Mouse (Mus musculus) myocyte (in vitro differentiated cells): ENCODE measurements around the gene Gm17571. TPM values are rescaled to one million over a fixed set of nuclear protein-coding genes. Genes with fewer than 3 reads are reported as not detected.

Experiments used
- H3K27me3 ChIP-seq: one replicate; pipeline ENCODE4 v1.6.1; 2011; ENCODE audit not compliant: control insufficient read depth, insufficient read depth, insufficient read length
- H3K36me3 ChIP-seq: one replicate; pipeline ENCODE4 v1.6.1; 2011; ENCODE audit not compliant: control insufficient read depth, insufficient read depth
- H3K4me2 ChIP-seq: one replicate; pipeline ENCODE4 v1.6.1; 2011; ENCODE audit warnings: low read depth, control low read depth
- H3K4me3 ChIP-seq: one replicate; pipeline ENCODE4 v1.5.1; 2011; ENCODE audit warnings: mild to moderate bottlenecking, control low read depth, moderate library complexity
- H3K79me2 ChIP-seq: one replicate; pipeline ENCODE4 v1.6.1; 2011; ENCODE audit not compliant: control insufficient read depth, insufficient read depth
- H3ac ChIP-seq: one replicate; pipeline ENCODE4 v1.6.1; 2011; ENCODE audit not compliant: control insufficient read depth, insufficient read length
- CEBPB ChIP-seq: IDR thresholded peaks from 2 replicates; pipeline ENCODE4 v1.6.1; 2011; ENCODE audit warnings: mild to moderate bottlenecking, moderate library complexity; ENCODE audit not compliant: poor library complexity, insufficient read depth, severe bottlenecking
- E2F4 ChIP-seq: IDR thresholded peaks from one replicate; pipeline ENCODE4 v1.6.1; 2011; ENCODE audit warnings: mild to moderate bottlenecking, control low read depth, moderate library complexity; ENCODE audit not compliant: insufficient read depth
- MAX ChIP-seq: IDR thresholded peaks from one replicate; pipeline ENCODE4 v1.6.1; 2011; ENCODE audit warnings: low read depth, mild to moderate bottlenecking, control low read depth
- MYOD1 ChIP-seq, 3 experiments: IDR thresholded peaks; one replicate each; pipeline ENCODE4 v1.6.1; 2011; ENCODE audit warnings: control low read depth in 2 of 3, low read depth in 2 of 3, mild to moderate bottlenecking in 2 of 3, moderate library complexity in 1 of 3; ENCODE audit not compliant: insufficient read length in 2 of 3, control insufficient read depth in 1 of 3
- MYOG ChIP-seq, 3 experiments: IDR thresholded peaks; one replicate each; pipeline ENCODE4 v1.6.1; 2011; ENCODE audit warnings: control low read depth in 2 of 3, low read depth in 2 of 3, mild to moderate bottlenecking in 2 of 3; ENCODE audit not compliant: insufficient read length in 2 of 3, control insufficient read depth in 1 of 3, insufficient read depth in 1 of 3
- POLR2A ChIP-seq: IDR thresholded peaks from one replicate; pipeline ENCODE4 v1.6.1; 2011; ENCODE audit warnings: low read depth, mild to moderate bottlenecking, control low read depth, moderate library complexity; ENCODE audit not compliant: insufficient read length
- POLR2AphosphoS2 ChIP-seq: IDR thresholded peaks from one replicate; pipeline ENCODE4 v1.6.1; 2011; ENCODE audit warnings: low read depth, control low read depth; ENCODE audit not compliant: insufficient read length
- REST ChIP-seq: IDR thresholded peaks from one replicate; pipeline ENCODE4 v1.6.1; 2011; ENCODE audit warnings: mild to moderate bottlenecking, control low read depth, moderate library complexity; ENCODE audit not compliant: insufficient read depth, insufficient read length
- SRF ChIP-seq: IDR thresholded peaks from one replicate; pipeline ENCODE4 v1.6.1; 2011; ENCODE audit warnings: low read depth; ENCODE audit not compliant: control insufficient read depth, insufficient read length
- TCF12 ChIP-seq: IDR thresholded peaks from one replicate; pipeline ENCODE4 v1.6.1; 2011; ENCODE audit warnings: mild to moderate bottlenecking, control low read depth; ENCODE audit not compliant: poor library complexity, insufficient read depth, severe bottlenecking
- TCF3 ChIP-seq: IDR thresholded peaks from one replicate; pipeline ENCODE4 v1.6.1; 2011; ENCODE audit warnings: low read depth, control low read depth; ENCODE audit not compliant: insufficient read length
- USF1 ChIP-seq: IDR thresholded peaks from one replicate; pipeline ENCODE4 v1.6.1; 2011; ENCODE audit warnings: low read depth, mild to moderate bottlenecking, control low read depth, moderate library complexity
- polyA plus RNA-seq: library from polyadenylated mRNA; unstranded; fragments of >200 nt; fragmentation: generic; extraction: Trizol; gene quantifications from one replicate; pipeline ENCODE4 v1.2.1, GENCODE M21; 2012; ENCODE audit warnings: missing spikeins

Gm17571 gene
- polyA plus RNA-seq, 1 experiment: not detected

DNA sequence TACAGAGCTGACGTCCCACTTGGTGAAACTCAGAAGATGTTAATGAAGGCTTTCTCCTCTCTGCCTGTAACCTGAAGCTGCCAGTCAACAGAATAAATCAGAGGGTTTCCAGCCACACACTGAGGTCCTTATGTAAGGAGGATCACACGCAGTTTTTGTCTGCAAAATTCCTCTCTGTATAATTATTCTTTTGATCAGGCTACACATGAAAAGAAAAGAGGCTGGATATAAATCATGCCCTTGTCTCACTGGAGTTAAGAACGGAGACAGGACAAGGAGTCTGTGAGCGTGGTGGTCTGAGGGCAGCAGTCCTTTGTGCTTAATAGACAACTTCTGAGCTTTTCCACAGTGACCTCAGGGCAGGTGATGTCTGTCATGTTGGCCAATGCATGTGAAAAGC is 32.7 kb upstream of the Gm17571 start:
- Histone ChIP-seq H3ac (no peak overlapping the region), H3K27me3 (no peaks in the 10 kb centered on the region), H3K79me2 (no peaks in the 10 kb centered on the region), H3K36me3 (no peaks in the 10 kb centered on the region), H3K4me3 (no peak overlapping the region), H3K4me2 (no peak overlapping the region)
- TF ChIP-seq POLR2A (no peak), TCF3 (no peak), TCF12 (no peak), POLR2AphosphoS2 (no peak), REST (no peak), MAX (no peak), MYOG (IDR thresholded peaks at IDR 0.05; ENCODE audit: control insufficient read depth in 1 of 3, insufficient read depth in 1 of 3, insufficient read length in 2 of 3, low read depth in 2 of 3) (no peak), MYOD1 (IDR thresholded peaks at IDR 0.05; ENCODE audit: control insufficient read depth in 1 of 3, insufficient read length in 2 of 3, low read depth in 2 of 3) (no peak), E2F4 (no peak), USF1 (no peak)

DNA sequence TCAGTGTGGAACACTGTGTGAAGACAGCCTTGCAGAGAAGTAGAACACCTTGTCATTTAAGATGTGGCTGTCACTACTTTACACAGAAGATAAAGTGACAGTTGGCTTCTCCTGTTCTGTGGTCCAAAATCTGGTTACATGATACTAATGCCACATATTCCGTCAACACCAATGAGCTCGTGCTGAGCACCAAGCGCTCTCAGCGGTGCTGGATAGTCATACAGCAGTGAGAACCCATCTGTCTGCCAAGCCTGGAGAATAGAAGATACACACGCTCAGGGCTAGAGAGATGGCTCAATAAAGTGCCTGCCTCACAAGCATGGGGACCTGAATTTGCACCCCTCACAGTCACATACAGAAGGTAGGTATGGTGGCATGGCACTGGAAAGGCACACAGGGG is 28.4 kb upstream of the Gm17571 start:
- Histone ChIP-seq H3K36me3 (no peaks in the 10 kb centered on the region), H3K4me3 (no peak overlapping the region), H3K79me2 (no peaks in the 10 kb centered on the region), H3ac (no peak overlapping the region), H3K27me3 (no peaks in the 10 kb centered on the region), H3K4me2 (no peak overlapping the region)
- TF ChIP-seq POLR2A: no peak
- TF ChIP-seq TCF12: no peak
- TF ChIP-seq TCF3: no peak
- TF ChIP-seq MYOD1 (IDR thresholded peaks at IDR 0.05; ENCODE audit: control insufficient read depth in 1 of 3, insufficient read length in 2 of 3, low read depth in 2 of 3): no peak
- no peak for TF ChIP-seq MYOG (IDR thresholded peaks at IDR 0.05; ENCODE audit: control insufficient read depth in 1 of 3, insufficient read depth in 1 of 3, insufficient read length in 2 of 3, low read depth in 2 of 3)
- TF ChIP-seq POLR2AphosphoS2: no peak
- no peak for TF ChIP-seq MAX
- TF ChIP-seq CEBPB: no peak
- no peak for TF ChIP-seq E2F4
- no peak for TF ChIP-seq REST

DNA sequence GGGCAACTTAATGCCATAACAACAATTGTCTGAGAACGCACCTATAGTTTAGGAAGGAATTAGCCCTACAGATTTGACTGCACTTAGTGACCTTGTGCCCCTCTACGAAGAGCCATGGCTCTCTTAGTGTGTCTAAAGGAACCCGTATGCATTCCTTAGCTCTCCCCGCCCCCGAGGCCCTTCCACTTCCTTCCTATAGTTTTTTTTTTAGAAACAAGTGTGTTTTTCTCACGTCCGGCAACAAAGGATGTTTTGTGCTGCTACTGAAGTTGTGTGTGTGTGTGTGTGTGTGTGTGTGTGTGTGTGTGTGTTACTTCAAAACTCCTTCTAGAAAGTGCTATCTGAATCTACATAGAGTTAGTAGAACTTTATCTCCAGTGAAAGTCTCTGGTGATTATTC is 23.5 kb upstream of the Gm17571 start:
- Histone ChIP-seq H3ac (no peak overlapping the region), H3K4me3 (no peak overlapping the region), H3K27me3 (no peaks in the 10 kb centered on the region), H3K79me2 (no peaks in the 10 kb centered on the region), H3K36me3 (no peaks in the 10 kb centered on the region), H3K4me2 (no peak overlapping the region)
- TF ChIP-seq POLR2A (no peak), E2F4 (no peak), MYOG (IDR thresholded peaks at IDR 0.05; ENCODE audit: control insufficient read depth in 1 of 3, insufficient read depth in 1 of 3, insufficient read length in 2 of 3, low read depth in 2 of 3) (no peak), USF1 (no peak), REST (no peak), CEBPB (no peak), MYOD1 (IDR thresholded peaks at IDR 0.05; ENCODE audit: control insufficient read depth in 1 of 3, insufficient read length in 2 of 3, low read depth in 2 of 3) (no peak), TCF3 (no peak), SRF (no peak), MAX (no peak), TCF12 (no peak), POLR2AphosphoS2 (no peak)

DNA sequence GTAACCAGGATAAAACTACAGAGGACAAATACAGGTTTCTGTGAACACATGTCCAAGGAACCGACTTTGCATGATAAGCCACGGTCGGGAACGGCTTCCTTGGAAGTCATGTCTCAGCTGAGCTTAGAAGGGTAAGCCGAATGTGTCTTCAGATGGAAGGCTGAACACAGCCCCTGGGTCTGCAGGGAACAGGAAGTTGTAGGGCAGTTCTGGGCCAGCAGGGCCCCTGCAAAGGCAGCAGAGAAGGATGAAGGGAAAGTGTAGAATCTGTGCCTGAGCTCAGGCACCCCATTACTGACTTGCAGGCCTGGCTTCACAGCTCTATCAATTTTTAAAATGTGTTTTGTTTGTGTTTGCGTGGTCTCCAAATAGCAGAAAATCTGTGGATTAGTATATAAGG is 22.2 kb upstream of the Gm17571 start:
- Histone ChIP-seq H3K36me3 (no peaks in the 10 kb centered on the region), H3K79me2 (no peaks in the 10 kb centered on the region), H3K4me2 (no peak overlapping the region), H3K27me3 (no peaks in the 10 kb centered on the region), H3K4me3 (no peak overlapping the region), H3ac (no peak overlapping the region)
- TF ChIP-seq REST: no peak
- no peak for TF ChIP-seq MAX
- TF ChIP-seq SRF: no peak
- no peak for TF ChIP-seq MYOD1 (IDR thresholded peaks at IDR 0.05; ENCODE audit: control insufficient read depth in 1 of 3, insufficient read length in 2 of 3, low read depth in 2 of 3)
- TF ChIP-seq TCF12: no peak
- no peak for TF ChIP-seq POLR2AphosphoS2
- TF ChIP-seq TCF3: no peak
- no peak for TF ChIP-seq USF1
- TF ChIP-seq MYOG (IDR thresholded peaks at IDR 0.05; ENCODE audit: control insufficient read depth in 1 of 3, insufficient read depth in 1 of 3, insufficient read length in 2 of 3, low read depth in 2 of 3): no peak
- TF ChIP-seq CEBPB: no peak
- TF ChIP-seq POLR2A: no peak
- no peak for TF ChIP-seq E2F4

DNA sequence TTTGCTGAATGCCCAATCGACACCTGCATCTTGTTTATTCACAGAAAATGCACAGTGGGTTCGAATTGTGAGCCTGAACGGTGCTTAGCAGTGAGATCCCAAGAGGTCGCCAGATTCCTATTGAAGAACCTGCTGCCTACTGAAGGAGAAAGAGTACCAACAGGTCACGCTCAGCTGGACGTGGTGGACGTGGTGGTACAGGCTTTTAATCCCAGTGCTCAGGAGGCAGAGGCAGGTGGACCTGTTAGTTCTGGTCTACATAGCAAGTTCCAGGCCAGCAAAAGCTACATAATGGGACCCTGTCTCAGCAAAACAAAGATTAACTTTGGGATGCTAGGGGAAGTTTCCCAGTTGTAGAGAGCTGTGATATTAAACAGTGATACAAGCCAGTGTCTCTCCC is 21.2 kb upstream of the Gm17571 start:
- Histone ChIP-seq H3K79me2 (no peaks in the 10 kb centered on the region), H3ac (no peak overlapping the region), H3K4me2 (no peak overlapping the region), H3K36me3 (no peaks in the 10 kb centered on the region), H3K27me3 (no peaks in the 10 kb centered on the region), H3K4me3 (no peak overlapping the region)
- TF ChIP-seq TCF3: no peak
- TF ChIP-seq CEBPB: no peak
- TF ChIP-seq POLR2AphosphoS2: no peak
- no peak for TF ChIP-seq MYOG (IDR thresholded peaks at IDR 0.05; ENCODE audit: control insufficient read depth in 1 of 3, insufficient read depth in 1 of 3, insufficient read length in 2 of 3, low read depth in 2 of 3)
- no peak for TF ChIP-seq SRF
- no peak for TF ChIP-seq E2F4
